Mouse (Mus musculus) heart, postnatal 0 days (tissue): ENCODE results near the gene Arid1b. TPM values are rescaled to one million over a fixed set of nuclear protein-coding genes. Genes with fewer than 3 reads are reported as not detected.

Source experiments
- ATAC-seq: fragments of 200-750 bp; cut with Nextera tagmentation; 2 replicates; pipeline ENCODE4 v1.8.0; 2017; ENCODE audit warnings: low read depth, moderate number of reproducible peaks, moderate library complexity; ENCODE audit not compliant: insufficient read depth
- DNase-seq: peaks from one replicate; pipeline ENCODE4 v3.0.0-alpha.2; 2016; ENCODE audit warnings: low spot score
- H3K27ac ChIP-seq: fragments of 300-500 bp; sonication (generic); 2 replicates; pipeline ENCODE4 v1.5.1; 2014; ENCODE audit warnings: low read depth, mild to moderate bottlenecking
- H3K27me3 ChIP-seq: fragments of 300-500 bp; sonication (generic); 2 replicates; pipeline ENCODE4 v1.6.1; 2014; ENCODE audit warnings: low read length, mixed read lengths; ENCODE audit not compliant: control insufficient read depth, insufficient read depth
- H3K36me3 ChIP-seq: fragments of 300-500 bp; sonication (generic); replicated peaks from 2 replicates; pipeline ENCODE4 v1.6.1; 2014; ENCODE audit warnings: low read length, mixed read lengths; ENCODE audit not compliant: control insufficient read depth, insufficient read depth
- H3K4me1 ChIP-seq: fragments of 300-500 bp; sonication (generic); 2 replicates; pipeline ENCODE4 v1.6.1; 2014; ENCODE audit warnings: antibody characterized with exemption; ENCODE audit not compliant: control insufficient read depth, insufficient read depth
- H3K4me2 ChIP-seq: fragments of 300-500 bp; sonication (generic); 2 replicates; pipeline ENCODE4 v1.6.1; 2014; ENCODE audit warnings: low read depth, mild to moderate bottlenecking, low read length, moderate library complexity
- H3K4me3 ChIP-seq: fragments of 300-500 bp; sonication (generic); 2 replicates; pipeline ENCODE4 v1.5.1; 2014; ENCODE audit warnings: low read depth, low read length
- H3K9ac ChIP-seq: fragments of 300-500 bp; sonication (generic); replicated peaks from 2 replicates; pipeline ENCODE4 v1.6.1; 2014; ENCODE audit warnings: low read depth, low read length, mixed read lengths
- H3K9me3 ChIP-seq: fragments of 300-500 bp; sonication (generic); replicated peaks from 2 replicates; pipeline ENCODE4 v1.6.1; 2016; ENCODE audit warnings: low read length; ENCODE audit not compliant: control insufficient read depth
- CTCF ChIP-seq: IDR thresholded peaks from 2 replicates; pipeline ENCODE4 v1.5.1; 2016; ENCODE audit warnings: antibody characterized with exemption, control low read depth, low read depth
- EP300 ChIP-seq: IDR thresholded peaks from 2 replicates; pipeline ENCODE4 v1.6.1; 2016; ENCODE audit warnings: antibody characterized with exemption, low read depth
- WGBS: fragments of 180-500 bp; shearing (Covaris S2); extraction: QIAGEN DNeasy Blood & Tissue Kit; methylation state at CpG from one replicate; pipeline ENCODE4 v1.1.7; 2014; 5-methylcytosine and 5-hydroxymethylcytosine counted together
- polyA plus RNA-seq: library from polyadenylated mRNA; unstranded; fragments of >200 nt; fragmentation: Nextera tagmentation; extraction: Ambion mirVana; gene quantifications from 2 replicates; pipeline ENCODE4 v1.2.1, GENCODE M21; 2015
- total RNA-seq: library from RNA; depleted of rRNA; stranded (reverse); fragments of >200 nt; gene quantifications from 2 replicates; pipeline ENCODE4 v1.2.3, GENCODE M21; 2014; ENCODE audit warnings: low replicate concordance

Arid1b gene
- total and polyA plus RNA-seq, 2 experiments from 2014 or later = 4.4 to 27.3 TPM

- 85% methylated on average over 10 of the region's 10 CpGs for WGBS
- TF ChIP-seq CTCF (no peak), EP300 (no peak)
- Histone ChIP-seq H3K4me2 (no peak overlapping the region), H3K9me3 (no peaks in the 10 kb centered on the region), H3K9ac (no peak overlapping the region), H3K4me3 (no peak overlapping the region), H3K4me1 (peaks cover 19% of the 10 kb centered on the region; the same call in 1 of the 2 replicates), H3K36me3 (no peaks in the 10 kb centered on the region), H3K27me3 (no peaks in the 10 kb centered on the region), H3K27ac (no peak overlapping the region)
- ATAC-seq (no peak), DNase-seq (no peak)
Observed at GRCm38 (mm10) chr17:5017065-5017464, 22.9 kb downstream of the Arid1b start.

- no peak for TF ChIP-seq EP300
- no peak for TF ChIP-seq CTCF
- no peaks in the 10 kb centered on the region for H3K36me3 ChIP-seq
- no peak overlapping the region for H3K9ac ChIP-seq
- DNase-seq (no peak), ATAC-seq (no peak)
- 27% methylated on average over 11 of the region's 11 CpGs for WGBS
- peaks cover 14% of the 10 kb centered on the region; the same call in 1 of the 2 replicates for H3K4me1 ChIP-seq
- no peak overlapping the region for H3K27ac ChIP-seq
- H3K4me3 ChIP-seq = no peak overlapping the region
- H3K9me3 ChIP-seq = no peaks in the 10 kb centered on the region
- H3K4me2 ChIP-seq = no peak overlapping the region
- no peaks in the 10 kb centered on the region for H3K27me3 ChIP-seq
Observed at GRCm38 (mm10) chr17:5021303-5022003, 27.3 kb downstream of the Arid1b start.

GRCm38 (mm10) chr17:5022019-5022544, 27.9 kb downstream of the Arid1b start:
- Histone ChIP-seq H3K27ac (no peak overlapping the region), H3K4me2 (no peak overlapping the region), H3K27me3 (no peaks in the 10 kb centered on the region), H3K9me3 (no peaks in the 10 kb centered on the region), H3K9ac (no peak overlapping the region), H3K4me3 (no peak overlapping the region), H3K4me1 (peaks cover 9% of the 10 kb centered on the region; the same call in 1 of the 2 replicates), H3K36me3 (no peaks in the 10 kb centered on the region)
- WGBS = 71% methylated on average over 9 of the region's 9 CpGs
- ATAC-seq (no peak), DNase-seq (no peak)
- TF ChIP-seq EP300 (no peak), CTCF (no peak)

GRCm38 (mm10) chr17:5023745-5024144, 29.6 kb downstream of the Arid1b start:
- Histone ChIP-seq H3K9ac (no peak overlapping the region), H3K36me3 (no peaks in the 10 kb centered on the region), H3K4me2 (no peak overlapping the region), H3K27ac (no peak overlapping the region), H3K4me1 (peaks cover 4% of the 10 kb centered on the region; the same call in 1 of the 2 replicates), H3K4me3 (no peak overlapping the region), H3K27me3 (no peaks in the 10 kb centered on the region), H3K9me3 (no peaks in the 10 kb centered on the region)
- 71% methylated on average over 10 of the region's 10 CpGs for WGBS
- TF ChIP-seq CTCF = no peak
- TF ChIP-seq EP300 = no peak
- ATAC-seq = no peak
- DNase-seq = no peak

GRCm38 (mm10) chr17:5025400-5025799, 31.3 kb downstream of the Arid1b start:
- H3K4me3 ChIP-seq = no peak overlapping the region
- no peaks in the 10 kb centered on the region for H3K9me3 ChIP-seq
- peaks cover 12% of the 10 kb centered on the region for H3K4me1 ChIP-seq
- ATAC-seq = no peak
- TF ChIP-seq EP300 (no peak), CTCF (no peak)
- H3K4me2 ChIP-seq = no peak overlapping the region
- H3K27ac ChIP-seq = no peak overlapping the region
- no peaks in the 10 kb centered on the region for H3K27me3 ChIP-seq
- 89% methylated on average over 1 of the region's 1 CpGs for WGBS
- DNase-seq = no peak
- H3K36me3 ChIP-seq = no peaks in the 10 kb centered on the region
- H3K9ac ChIP-seq = no peak overlapping the region

- 70% methylated on average over 2 of the region's 2 CpGs for WGBS
- no peak overlapping the region for H3K9ac ChIP-seq
- H3K4me2 ChIP-seq = no peak overlapping the region
- H3K4me3 ChIP-seq = no peak overlapping the region
- no peaks in the 10 kb centered on the region for H3K27me3 ChIP-seq
- H3K36me3 ChIP-seq = no peaks in the 10 kb centered on the region
- peak; percentile 33; the same call in 1 of the 2 replicates for TF ChIP-seq CTCF
- no peak for TF ChIP-seq EP300
- ATAC-seq = no peak
- H3K4me1 ChIP-seq = peaks cover 9% of the 10 kb centered on the region
- no peak for DNase-seq
- no peak overlapping the region for H3K27ac ChIP-seq
- H3K9me3 ChIP-seq = no peaks in the 10 kb centered on the region
Observed at GRCm38 (mm10) chr17:5026578-5026977, 32.4 kb downstream of the Arid1b start.
